Mouse (Mus musculus) small intestine, adult 2 months (tissue): Measurements from ENCODE around the gene Pappa.

Source experiments
- CTCF ChIP-seq: fragments of 200-500 bp; IDR thresholded peaks from 2 replicates; pipeline ENCODE4 v1.5.1; 2012; ENCODE audit warnings: low read depth, mild to moderate bottlenecking, control low read depth, inconsistent platforms, low read length, moderate library complexity, mixed read lengths; ENCODE audit not compliant: insufficient replicate concordance, insufficient read length; ENCODE audit errors: extremely low read depth
- POLR2A ChIP-seq: fragments of 200-500 bp; IDR thresholded peaks from 2 replicates; pipeline ENCODE4 v1.6.1; 2012; ENCODE audit warnings: low read depth, mild to moderate bottlenecking, control low read depth, inconsistent platforms, low read length, moderate library complexity

DNA sequence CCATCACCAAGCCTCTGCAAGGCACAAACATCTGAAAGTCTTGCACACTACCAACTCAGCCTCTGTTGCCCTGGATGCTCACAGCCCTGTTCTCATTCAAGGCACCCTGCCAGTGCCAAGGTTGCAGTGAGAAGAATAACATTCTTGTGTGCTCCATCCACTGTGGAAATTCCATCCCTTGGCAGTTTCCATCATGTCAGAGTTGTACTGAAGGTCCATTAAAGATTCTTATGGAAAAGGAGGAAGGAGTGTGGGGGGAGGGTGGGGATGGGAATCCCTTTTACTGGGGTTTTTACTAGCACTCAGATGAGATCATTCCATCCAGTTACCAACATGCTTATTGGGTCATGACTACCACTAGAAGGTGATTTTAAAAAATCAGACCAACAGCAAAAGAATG is 243.2 kb downstream of the Pappa start:
- TF ChIP-seq POLR2A: no peak
- TF ChIP-seq CTCF: no peak
